Mouse (Mus musculus) Patski (cell line): ENCODE measurements at regions not wholly inside any gene's neighbourhood (a gene's known extent, or its start where the extent isn't known, plus 50 kb on each side); places are given as distances from the start of the nearest gene placed in this dataset.
A peak's percentile ranks its signal among the peaks of the same experiment; 100 is the strongest.

ENCODE experiments used
- ATAC-seq: fragments of 100-300 bp; one replicate; pipeline ENCODE4 v1.8.0; 2021
- CTCF ChIA-PET: fragments of 350-600 bp; sonication (Branson Sonifier 250); formaldehyde crosslinking; loops from one replicate; lab custom pipeline; 2022; ENCODE audit warnings: inconsistent platforms; lab: Charles Lee
- POLR2A ChIA-PET: fragments of 350-600 bp; sonication (Branson Sonifier 250); formaldehyde crosslinking; loops from one replicate; lab custom pipeline; 2022; ENCODE audit warnings: antibody characterized with exemption, inconsistent platforms; lab: Charles Lee
- DNase-seq: peaks from one replicate; pipeline ENCODE4 v3.0.0-alpha.2; 2011; ENCODE audit warnings: low read depth, low spot score
- H3K27me3 ChIP-seq: fragments of 371-371 bp; one replicate; pipeline ENCODE4 v1.5.1; 2021
- CTCF ChIP-seq: fragments of 100-300 bp; IDR thresholded peaks from one replicate; pipeline ENCODE4 v1.5.1; 2021
- in situ Hi-C: fragments of 300-500 bp; cut with MboI; formaldehyde crosslinking; loops from 3 replicates; pipeline ENCODE4 v1.11.1; 2018; ENCODE audit warnings: low pct_unique_long_range_greater_than_20kb, mixed read lengths

GRCm38 (mm10) chr8:82265745-82266144 is 137.3 kb downstream of the Il15 start:
- ChIA-PET CTCF (no interaction called here), POLR2A (no interaction called here)
- in situ Hi-C loops = no loop called here
- no peaks in the 10 kb centered on the region for H3K27me3 ChIP-seq
- TF ChIP-seq CTCF = no peak
- DNase-seq (no peak), ATAC-seq (no peak)

GRCm38 (mm10) chr8:82262196-82262595 is 140.8 kb downstream of the Il15 start:
- no peak for TF ChIP-seq CTCF
- ATAC-seq (no peak), DNase-seq (no peak)
- ChIA-PET POLR2A (no interaction called here), CTCF (interaction anchor here (0.8 to 0.9 kb wide), 2 partner anchors 13 to 105 kb away, joined by 3 read pairs; no protein-coding TSS in a partner anchor)
- in situ Hi-C loops = no loop called here
- no peaks in the 10 kb centered on the region for H3K27me3 ChIP-seq

GRCm38 (mm10) chr8:82260613-82261012 is 142.4 kb downstream of the Il15 start:
- ChIA-PET POLR2A (no interaction called here), CTCF (interaction anchor here (1.5 kb wide), 1 partner anchor 59 kb away, joined by 3 read pairs; no protein-coding TSS in a partner anchor)
- ATAC-seq (no peak), DNase-seq (peak; percentile 24)
- in situ Hi-C loops = no loop called here
- TF ChIP-seq CTCF = no peak
- H3K27me3 ChIP-seq = no peaks in the 10 kb centered on the region

- no peaks in the 10 kb centered on the region for H3K27me3 ChIP-seq
- no peak for TF ChIP-seq CTCF
- DNase-seq (no peak), ATAC-seq (no peak)
- in situ Hi-C loops = no loop called here
- ChIA-PET POLR2A (no interaction called here), CTCF (interaction anchor here (1.6 kb wide), 1 partner anchor 26 kb away, joined by 4 read pairs; no protein-coding TSS in a partner anchor)
Measured at GRCm38 (mm10) chr8:82255815-82256214, 147.2 kb downstream of the Il15 start.

- no peak for TF ChIP-seq CTCF
- ATAC-seq (no peak), DNase-seq (no peak)
- ChIA-PET POLR2A (no interaction called here), CTCF (interaction anchor here (2.2 kb wide), 1 partner anchor 13 kb away, joined by 7 read pairs; no protein-coding TSS in a partner anchor)
- no peaks in the 10 kb centered on the region for H3K27me3 ChIP-seq
- in situ Hi-C loops = no loop called here
Measured at GRCm38 (mm10) chr8:82252406-82252805, 150.6 kb downstream of the Il15 start.

GRCm38 (mm10) chr8:82249841-82250577 is 153.0 kb downstream of the Il15 start:
- POLR2A ChIA-PET = no interaction called here
- in situ Hi-C loops = no loop called here
- no peak for DNase-seq
- TF ChIP-seq CTCF = no peak
- no peaks in the 10 kb centered on the region for H3K27me3 ChIP-seq
- peak; percentile 73 for ATAC-seq
- CTCF ChIA-PET = interaction anchor here (0.9 kb wide), 1 partner anchor 46 kb away, joined by 3 read pairs; no protein-coding TSS in a partner anchor

GRCm38 (mm10) chr8:82244076-82244475 is 158.9 kb downstream of the Il15 start:
- in situ Hi-C loops = no loop called here
- ATAC-seq (no peak), DNase-seq (no peak)
- CTCF ChIA-PET = no interaction called here
- no peak for TF ChIP-seq CTCF
- no peaks in the 10 kb centered on the region for H3K27me3 ChIP-seq
- POLR2A ChIA-PET = no interaction called here

- in situ Hi-C loops = no loop called here
- POLR2A ChIA-PET = no interaction called here
- H3K27me3 ChIP-seq = no peaks in the 10 kb centered on the region
- TF ChIP-seq CTCF = peak; percentile 31
- CTCF ChIA-PET = no interaction called here
- ATAC-seq (no peak), DNase-seq (no peak)
Measured at GRCm38 (mm10) chr8:82229883-82230282, 173.1 kb downstream of the Il15 start.

GRCm38 (mm10) chr8:82201746-82202145 is 201.3 kb downstream of the Il15 start:
- peak; percentile 33 for DNase-seq
- no peaks in the 10 kb centered on the region for H3K27me3 ChIP-seq
- TF ChIP-seq CTCF = no peak
- in situ Hi-C loops = no loop called here
- POLR2A ChIA-PET = no interaction called here
- ATAC-seq = peak; percentile 89
- CTCF ChIA-PET = interaction anchor here (0.9 to 1.4 kb wide), 4 partner anchors 13 to 59 kb away, joined by 3 read pairs; no protein-coding TSS in a partner anchor

GRCm38 (mm10) chr8:82200176-82200575 is 202.8 kb downstream of the Il15 start:
- ATAC-seq = no peak
- ChIA-PET CTCF (no interaction called here), POLR2A (no interaction called here)
- no peak for DNase-seq
- no peak for TF ChIP-seq CTCF
- in situ Hi-C loops = no loop called here
- H3K27me3 ChIP-seq = no peaks in the 10 kb centered on the region

- no peak for ATAC-seq
- no peak for DNase-seq
- in situ Hi-C loops = no loop called here
Measured at GRCm38 (mm10) chr8:82196504-82196903, 206.5 kb downstream of the Il15 start.

More at GRCm38 (mm10) chr8:82196504-82196903, 206.5 kb downstream of the Il15 start:
- TF ChIP-seq CTCF = no peak
- CTCF ChIA-PET = no interaction called here
- H3K27me3 ChIP-seq = no peaks in the 10 kb centered on the region
- POLR2A ChIA-PET = no interaction called here
